Mouse (Mus musculus) lung, adult 2 months (tissue): ENCODE measurements around the gene Cfap97d2. TPM values are rescaled to one million over a fixed set of nuclear protein-coding genes. Genes with fewer than 3 reads are reported as not detected.
"Not testable (repeated sequence)": the region's sequence is repeated elsewhere in the genome, so short reads cannot be mapped to it uniquely, and the experiment has no call there.

Experiments
- DNase-seq: peaks from one replicate; pipeline ENCODE4 v3.0.0; 2022
- H3K4me1 ChIP-seq: fragments of 200-500 bp; 2 replicates; pipeline ENCODE4 v1.6.1; 2011; ENCODE audit warnings: low read length; ENCODE audit not compliant: control insufficient read depth, insufficient read depth
- H3K4me3 ChIP-seq: fragments of 200-500 bp; replicated peaks from 2 replicates; pipeline ENCODE3; 2011; ENCODE audit warnings: low read depth, mild to moderate bottlenecking, control low read depth, low read length; ENCODE audit errors: extremely low read depth
- CTCF ChIP-seq: fragments of 200-500 bp; IDR thresholded peaks from 2 replicates; pipeline ENCODE4 v1.5.1; 2011; ENCODE audit warnings: mild to moderate bottlenecking, low read length, control low read depth; ENCODE audit not compliant: insufficient read depth
- POLR2A ChIP-seq: fragments of 200-500 bp; IDR thresholded peaks from 2 replicates; pipeline ENCODE4 v1.6.1; 2011; ENCODE audit warnings: low read depth, mild to moderate bottlenecking, control low read depth, low read length, borderline replicate concordance; ENCODE audit errors: extremely low read depth
- WGBS: fragments of 180-500 bp; shearing (Covaris S2); methylation state at CpG from one replicate; pipeline ENCODE4 v1.1.7; 2018; 5-methylcytosine and 5-hydroxymethylcytosine counted together
- polyA plus RNA-seq: library from polyadenylated mRNA; depleted of rRNA; stranded (reverse); fragments of >200 nt; gene quantifications from 2 replicates; pipeline ENCODE4 v1.2.3, GENCODE M21; 2012

Cfap97d2 gene
- polyA plus RNA-seq, 1 experiment: 2.5 TPM

DNA sequence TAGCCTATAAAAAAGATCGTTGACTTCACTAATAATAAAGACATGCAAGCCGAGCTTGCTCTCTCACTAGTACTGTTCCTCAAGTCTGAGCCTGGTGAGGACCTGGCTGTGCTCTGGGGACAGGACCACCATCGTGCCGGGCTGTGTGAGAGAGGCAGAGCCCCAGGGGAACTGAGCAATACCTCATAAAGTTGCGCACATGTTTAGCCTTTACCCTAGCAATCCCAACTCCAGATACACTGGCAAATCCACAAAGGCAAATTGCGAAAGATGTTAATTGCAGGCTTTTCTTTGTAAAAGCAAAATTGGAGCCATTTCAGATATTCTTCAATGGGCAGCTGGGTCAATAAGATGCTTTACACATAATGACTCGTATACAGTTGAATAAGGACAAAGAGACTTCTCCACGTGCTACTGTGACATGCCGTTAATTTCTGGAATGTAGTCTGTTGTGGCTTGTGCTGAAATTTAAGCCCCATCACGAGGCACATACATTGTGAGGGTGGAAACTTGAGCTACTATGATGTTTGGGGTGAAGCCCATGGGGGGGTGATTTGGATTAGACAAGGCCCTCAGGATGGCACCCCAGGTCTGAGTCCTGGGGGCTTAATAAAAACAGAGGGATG lies 21.9 kb downstream of the Cfap97d2 start:
- WGBS: 60% methylated on average over 10 of the region's 10 CpGs
- TF ChIP-seq CTCF (no peak), POLR2A (no peak)

DNA sequence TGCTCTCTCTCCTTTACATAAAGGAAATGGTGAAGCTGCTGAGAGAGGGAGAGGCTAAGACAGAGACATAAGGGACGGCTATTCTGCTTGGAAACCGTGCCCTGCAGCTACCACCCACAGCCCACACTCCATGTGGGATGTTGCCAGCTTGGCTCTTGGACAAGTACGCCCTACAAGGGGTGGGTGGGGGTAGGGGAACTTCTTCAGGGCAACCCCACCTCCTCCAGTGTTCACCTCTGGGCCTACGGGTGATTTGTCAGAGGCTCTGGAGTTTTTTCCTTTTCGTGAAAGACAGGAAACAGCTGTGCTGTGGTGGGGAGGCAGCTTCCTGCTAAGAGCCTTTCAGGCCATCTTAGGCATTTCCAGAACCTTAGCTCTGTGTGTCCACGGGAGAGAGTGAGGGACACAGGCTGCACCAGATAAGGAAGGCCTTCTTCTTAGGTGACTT lies 34.7 kb downstream of the Cfap97d2 start:
- DNase-seq: peak; percentile 10
- Histone ChIP-seq H3K4me3 (no peak overlapping the region), H3K4me1 (no peaks in the 10 kb centered on the region)
- no peak for TF ChIP-seq CTCF
- TF ChIP-seq POLR2A: no peak
- WGBS: 11% methylated on average over 6 of the region's 6 CpGs

More for the DNA sequence above, 21.9 kb downstream of the Cfap97d2 start:
- no peak for DNase-seq
- Histone ChIP-seq H3K4me3 (no peak overlapping the region), H3K4me1 (no peaks in the 10 kb centered on the region)

DNA sequence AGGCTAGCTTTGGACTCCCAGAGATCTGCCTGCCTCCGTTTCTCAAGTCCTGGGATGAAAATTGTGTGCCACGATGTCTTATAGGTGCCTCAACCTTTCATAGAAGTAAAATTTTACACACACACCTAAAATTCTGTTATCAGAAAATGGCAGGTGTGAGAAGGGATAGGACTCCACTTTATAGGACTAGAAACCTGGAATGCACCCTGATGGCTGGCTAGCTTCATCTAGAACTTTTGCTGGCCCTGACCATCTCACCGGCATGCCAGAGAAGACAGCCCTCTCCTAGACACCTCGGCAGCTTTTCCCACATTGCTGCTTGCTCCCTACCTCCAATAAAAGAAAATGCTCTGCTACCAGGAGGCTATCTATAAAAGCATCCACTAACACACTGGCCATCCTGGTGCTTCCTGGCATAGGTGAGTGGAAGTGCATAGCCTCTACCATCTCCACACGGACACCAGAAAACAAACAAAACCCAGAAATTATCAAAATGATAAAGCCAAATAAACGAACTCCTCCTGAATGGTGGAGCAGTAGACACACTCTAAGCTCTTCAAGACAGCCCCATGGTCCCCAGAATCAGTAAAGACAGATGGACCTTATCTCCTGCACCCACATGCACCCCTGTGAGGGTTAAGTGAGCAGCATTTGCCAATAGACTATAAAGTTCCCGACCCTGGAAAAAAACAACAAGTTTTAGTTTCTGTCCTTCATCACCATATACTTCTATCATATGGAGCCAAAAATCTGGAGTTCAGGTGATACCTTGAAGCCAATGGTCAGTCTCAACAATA lies 35.3 kb downstream of the Cfap97d2 start:
- Histone ChIP-seq H3K4me1 (no peaks in the 10 kb centered on the region), H3K4me3 (no peak overlapping the region)
- WGBS: 59% methylated on average over 7 of the region's 7 CpGs
- TF ChIP-seq POLR2A (no peak), CTCF (no peak)
- no peak for DNase-seq

DNA sequence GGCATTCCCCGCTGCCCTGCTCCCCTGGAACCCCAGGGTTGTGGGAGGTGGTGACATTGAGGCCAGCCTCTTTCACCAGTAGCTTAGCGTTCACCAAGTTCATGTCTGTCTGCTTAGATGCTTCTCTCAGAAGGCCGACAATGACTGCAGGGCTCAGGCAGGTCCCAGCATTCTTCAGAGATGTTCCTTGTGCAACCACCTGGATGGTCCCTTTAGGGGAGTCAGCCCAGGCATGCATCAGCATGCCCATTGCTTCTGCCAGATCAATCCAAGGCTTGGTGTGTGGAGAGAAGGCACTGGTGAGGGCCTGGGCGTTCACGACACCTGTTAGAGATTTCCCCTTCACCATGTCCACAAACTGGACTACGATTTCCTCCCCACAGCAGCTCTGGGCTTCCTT lies 40.5 kb downstream of the Cfap97d2 start:
- not testable (repeated sequence) for H3K4me1 ChIP-seq, DNase-seq, H3K4me3 ChIP-seq
- 91% methylated on average over 6 of the region's 6 CpGs for WGBS

DNA sequence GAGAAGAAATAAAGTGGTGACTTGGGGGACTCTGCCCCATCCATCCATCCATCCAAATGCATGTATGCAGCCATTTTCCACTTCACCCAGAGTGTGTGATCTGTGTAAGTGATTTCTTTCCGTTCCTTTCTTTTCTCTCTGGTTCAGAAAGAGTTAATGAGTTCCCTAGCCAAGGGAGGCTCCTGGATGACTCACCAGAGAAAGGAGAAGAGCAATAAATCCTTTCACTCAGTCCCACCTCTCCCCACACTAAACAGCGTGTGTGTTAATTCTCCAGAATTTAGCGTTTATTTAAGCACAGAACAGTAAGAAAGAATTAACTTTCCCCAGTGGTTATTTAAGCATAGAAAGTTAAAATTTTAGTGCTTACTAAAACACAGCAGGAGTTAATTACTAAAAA lies 41.9 kb downstream of the Cfap97d2 start:
- DNase-seq: no peak
- H3K4me3 ChIP-seq: no peak overlapping the region
- no peak for TF ChIP-seq CTCF
- TF ChIP-seq POLR2A: no peak
- 27% methylated on average over 3 of the region's 3 CpGs for WGBS
- no peaks in the 10 kb centered on the region for H3K4me1 ChIP-seq

DNA sequence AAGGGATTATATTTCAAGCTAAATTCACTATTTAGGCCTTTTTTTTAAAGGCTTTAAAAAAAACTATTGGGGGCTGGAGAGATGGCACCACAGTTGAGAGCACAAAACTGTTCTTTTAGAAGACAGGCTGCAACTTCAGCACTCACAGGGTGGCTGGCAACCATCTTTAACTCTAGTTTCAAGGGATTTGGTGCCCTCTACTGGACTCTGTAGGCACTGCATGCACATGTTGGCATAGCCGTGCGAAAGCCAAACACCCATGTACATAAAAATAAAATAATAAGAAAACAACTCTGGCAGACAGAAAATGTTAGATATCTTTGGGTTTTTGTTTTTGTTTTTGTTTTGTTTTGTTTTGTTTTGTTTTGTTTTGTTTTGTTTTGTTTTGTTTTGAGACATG lies 48.0 kb downstream of the Cfap97d2 start:
- peak; percentile 70 for DNase-seq
- no peak overlapping the region for H3K4me3 ChIP-seq
- 23% methylated on average over 2 of the region's 2 CpGs for WGBS

DNA sequence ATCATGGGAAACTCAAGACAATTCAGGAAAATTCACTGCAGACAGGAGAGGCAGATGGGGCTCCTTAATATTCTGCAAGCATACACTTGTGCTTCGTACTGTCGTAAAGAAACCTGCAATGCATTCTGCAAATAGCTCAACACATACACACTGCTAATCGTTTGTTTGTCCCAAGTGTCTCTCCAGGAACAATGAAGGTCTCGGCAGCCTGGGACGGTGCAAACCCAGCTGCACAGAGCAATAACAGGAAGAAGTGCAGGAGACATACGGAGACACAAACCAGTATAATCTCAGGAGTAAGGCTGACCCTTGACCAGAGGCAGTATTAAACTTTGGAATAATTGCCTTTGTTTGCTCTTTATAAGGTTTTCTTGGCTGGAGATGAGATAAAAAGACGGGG lies 50.8 kb downstream of the Cfap97d2 start:
- no peak overlapping the region for H3K4me3 ChIP-seq
- H3K4me1 ChIP-seq: peaks cover 12% of the 10 kb centered on the region
- no peak for DNase-seq
- no peak for TF ChIP-seq CTCF
- no peak for TF ChIP-seq POLR2A
- WGBS: 40% methylated on average over 7 of the region's 7 CpGs

More for the DNA sequence above, 48.0 kb downstream of the Cfap97d2 start:
- TF ChIP-seq POLR2A: no peak
- peak; percentile 71 for TF ChIP-seq CTCF
- peaks cover 7% of the 10 kb centered on the region for H3K4me1 ChIP-seq

DNA sequence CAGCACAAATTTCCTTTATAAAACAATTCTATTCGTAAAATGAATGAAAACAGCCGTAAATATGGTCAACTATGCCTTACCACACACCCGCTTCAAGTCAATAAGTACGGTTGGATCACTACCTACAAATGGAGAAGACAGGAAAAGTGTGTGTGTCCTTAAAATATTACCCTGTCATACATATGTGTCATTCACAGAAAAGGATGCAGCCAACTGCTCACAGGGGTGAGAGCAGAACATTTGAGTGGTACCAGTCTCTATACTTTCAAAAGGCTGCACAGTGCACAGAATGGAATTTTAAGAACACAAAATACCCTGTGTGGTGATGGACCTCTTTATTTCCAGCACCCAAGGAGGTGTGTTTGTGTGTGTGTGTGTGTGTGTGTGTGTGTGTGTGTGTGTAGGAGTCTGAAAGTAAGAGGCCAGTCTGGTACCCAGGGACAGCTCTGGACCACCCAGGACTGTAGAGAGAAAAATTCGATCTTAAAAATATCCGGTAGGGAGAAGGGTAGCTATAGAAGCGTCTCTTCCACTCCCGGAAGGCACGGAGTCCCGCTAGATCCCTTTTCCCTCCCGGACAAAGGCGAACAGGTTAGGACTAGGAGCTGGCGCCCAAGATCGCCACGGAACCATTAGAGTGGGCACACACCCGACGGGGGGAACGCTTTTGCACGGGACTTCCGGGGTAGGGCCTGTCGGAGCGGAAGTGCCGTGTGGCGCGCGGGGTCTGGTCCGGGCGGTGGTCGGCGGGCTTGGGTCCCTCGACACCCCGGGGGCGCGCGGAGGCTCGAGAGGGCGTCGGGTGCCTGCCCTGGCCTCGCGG lies 51.5 kb downstream of the Cfap97d2 start, which contains the start of gene Cdc16:
Cdc16 (plus strand) TSS at position 695 of the 823 bp plus-strand sequence.
- H3K4me3 ChIP-seq: peak within 1 kb of the TSS; percentile 80
- H3K4me1 ChIP-seq: peaks cover 12% of the 10 kb centered on the region
- peak; percentile 91 for DNase-seq
- WGBS: 5% methylated on average over 40 of the region's 40 CpGs
- TF ChIP-seq POLR2A: peak; percentile 59; the same call in 1 of the 2 replicates
- TF ChIP-seq CTCF: no peak
